Mouse (Mus musculus) limb, embryonic 12.5 days (tissue): Measurements from ENCODE around the gene Map3k13. TPM values are rescaled to one million over a fixed set of nuclear protein-coding genes. Genes with fewer than 3 reads are reported as not detected.

Experiments
- ATAC-seq: fragments of 200-750 bp; cut with Nextera tagmentation; 2 replicates; pipeline ENCODE4 v1.8.0; 2017; ENCODE audit warnings: low read depth, moderate TSS enrichment; ENCODE audit not compliant: insufficient number of reproducible peaks, insufficient read depth, low FRiP score, low TSS enrichment
- H3K27ac ChIP-seq: fragments of 300-500 bp; sonication (generic); 2 replicates; pipeline ENCODE4 v1.5.1; 2016; ENCODE audit warnings: mild to moderate bottlenecking, moderate library complexity
- H3K27me3 ChIP-seq: fragments of 300-500 bp; sonication (generic); 2 replicates; pipeline ENCODE4 v1.6.1; 2016; ENCODE audit warnings: mild to moderate bottlenecking, moderate library complexity
- H3K36me3 ChIP-seq: fragments of 300-500 bp; sonication (generic); 2 replicates; pipeline ENCODE4 v1.6.1; 2016; ENCODE audit warnings: mild to moderate bottlenecking, moderate library complexity
- H3K4me1 ChIP-seq: fragments of 300-500 bp; sonication (generic); replicated peaks from 2 replicates; pipeline ENCODE4 v1.6.1; 2016
- H3K4me2 ChIP-seq: fragments of 300-500 bp; sonication (generic); 2 replicates; pipeline ENCODE4 v1.6.1; 2016; ENCODE audit warnings: mild to moderate bottlenecking, moderate library complexity
- H3K4me3 ChIP-seq: fragments of 300-500 bp; sonication (generic); replicated peaks from 2 replicates; pipeline ENCODE4 v1.5.1; 2016; ENCODE audit warnings: mild to moderate bottlenecking
- H3K9ac ChIP-seq: fragments of 300-500 bp; sonication (generic); replicated peaks from 2 replicates; pipeline ENCODE4 v1.6.1; 2016; ENCODE audit warnings: mild to moderate bottlenecking, moderate library complexity
- H3K9me3 ChIP-seq: fragments of 300-500 bp; sonication (generic); 2 replicates; pipeline ENCODE4 v1.6.1; 2016; ENCODE audit warnings: mild to moderate bottlenecking, moderate library complexity
- WGBS: fragments of 180-500 bp; shearing (Covaris S2); methylation state at CpG from one replicate; pipeline ENCODE4 v1.1.7; 2016; 5-methylcytosine and 5-hydroxymethylcytosine counted together
- polyA plus RNA-seq: library from polyadenylated mRNA; unstranded; fragments of >200 nt; fragmentation: Nextera tagmentation; extraction: Ambion mirVana; gene quantifications from 2 replicates; pipeline ENCODE4 v1.2.1, GENCODE M21; 2016

Map3k13 gene
- polyA plus RNA-seq, 1 experiment from 2014 or later: 1.1 TPM

DNA sequence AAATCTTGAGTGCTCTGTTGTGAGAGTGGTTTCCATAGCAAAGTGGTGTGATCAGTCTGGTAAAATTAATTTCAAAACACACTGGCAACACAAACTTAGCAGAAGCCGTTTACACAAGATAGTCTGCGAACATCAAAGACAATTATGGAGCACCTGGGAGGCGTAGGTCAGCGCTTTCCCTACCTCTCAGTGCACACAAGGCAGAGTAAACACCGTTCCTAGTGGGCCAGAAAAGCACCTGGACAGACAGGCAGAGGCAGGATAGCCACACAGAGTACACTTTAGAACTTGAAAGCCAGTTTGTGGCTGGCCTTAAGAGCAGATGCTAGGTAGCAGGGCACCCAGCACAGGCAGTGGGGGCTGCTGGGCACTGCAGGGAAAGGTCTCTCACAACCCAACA lies 37.6 kb downstream of the Map3k13 start:
- no peak overlapping the region for H3K4me3 ChIP-seq
- ATAC-seq: no peak
- WGBS: 78% methylated on average over 5 of the region's 5 CpGs
- H3K27me3 ChIP-seq: no peaks in the 10 kb centered on the region
- H3K27ac ChIP-seq: no peak overlapping the region
- no peak overlapping the region for H3K4me2 ChIP-seq
- H3K9ac ChIP-seq: no peak overlapping the region
- H3K9me3 ChIP-seq: no peaks in the 10 kb centered on the region
- H3K4me1 ChIP-seq: peaks cover 16% of the 10 kb centered on the region
- H3K36me3 ChIP-seq: no peaks in the 10 kb centered on the region

DNA sequence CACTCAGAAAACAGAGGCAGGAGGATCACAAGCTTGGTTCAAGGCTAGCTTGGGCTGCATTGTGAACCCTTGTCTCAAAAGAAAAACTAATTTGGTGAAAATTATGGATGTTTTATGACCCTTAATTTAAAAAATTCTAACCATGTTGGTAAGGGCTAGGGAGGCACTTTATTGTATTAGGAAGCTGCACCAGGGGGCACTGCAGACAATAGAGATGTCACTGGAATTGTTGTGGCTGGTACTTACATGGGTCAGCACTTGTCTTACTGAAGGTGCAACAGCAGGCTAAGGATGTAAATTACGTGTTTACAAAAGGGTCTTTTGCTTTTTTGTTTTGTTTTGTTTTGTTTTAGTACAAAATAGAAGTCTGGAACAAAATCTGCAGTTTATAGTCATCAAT lies 39.3 kb downstream of the Map3k13 start:
- ATAC-seq: no peak
- Histone ChIP-seq H3K4me1 (0 out of 2 replicates have a peak, but pooled peaks cover 5% of the 10 kb centered on the region), H3K9ac (no peak overlapping the region), H3K27me3 (no peaks in the 10 kb centered on the region), H3K27ac (no peak overlapping the region), H3K36me3 (no peaks in the 10 kb centered on the region), H3K9me3 (no peaks in the 10 kb centered on the region), H3K4me3 (no peak overlapping the region), H3K4me2 (no peak overlapping the region)
- 68% methylated on average over 1 of the region's 1 CpGs for WGBS

DNA sequence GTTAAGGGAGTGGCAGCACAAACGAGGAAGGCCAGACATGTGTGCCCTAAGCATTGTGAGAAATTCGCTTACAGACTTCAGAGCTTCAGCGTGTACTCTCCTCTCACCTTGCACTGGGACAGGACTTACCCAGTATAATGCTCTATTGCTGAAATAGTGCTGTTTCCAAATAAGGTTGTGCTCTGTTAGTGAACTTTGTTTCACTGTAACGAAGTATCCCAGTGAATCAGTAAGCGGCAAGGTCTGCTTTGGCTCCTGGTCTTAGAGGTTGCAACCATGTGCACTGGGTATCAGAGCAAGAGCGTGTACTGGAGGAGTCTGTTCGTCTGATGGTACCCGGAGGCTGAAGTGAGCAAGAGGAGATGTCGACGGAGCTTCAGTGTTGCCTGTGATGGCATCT lies 39.8 kb downstream of the Map3k13 start:
- ATAC-seq: no peak
- H3K4me1 ChIP-seq: 0 out of 2 replicates have a peak, but pooled peaks cover 5% of the 10 kb centered on the region
- H3K36me3 ChIP-seq: no peaks in the 10 kb centered on the region
- no peak overlapping the region for H3K9ac ChIP-seq
- H3K4me3 ChIP-seq: no peak overlapping the region
- H3K9me3 ChIP-seq: no peaks in the 10 kb centered on the region
- H3K4me2 ChIP-seq: no peak overlapping the region
- 81% methylated on average over 10 of the region's 10 CpGs for WGBS
- no peak overlapping the region for H3K27ac ChIP-seq
- no peaks in the 10 kb centered on the region for H3K27me3 ChIP-seq

DNA sequence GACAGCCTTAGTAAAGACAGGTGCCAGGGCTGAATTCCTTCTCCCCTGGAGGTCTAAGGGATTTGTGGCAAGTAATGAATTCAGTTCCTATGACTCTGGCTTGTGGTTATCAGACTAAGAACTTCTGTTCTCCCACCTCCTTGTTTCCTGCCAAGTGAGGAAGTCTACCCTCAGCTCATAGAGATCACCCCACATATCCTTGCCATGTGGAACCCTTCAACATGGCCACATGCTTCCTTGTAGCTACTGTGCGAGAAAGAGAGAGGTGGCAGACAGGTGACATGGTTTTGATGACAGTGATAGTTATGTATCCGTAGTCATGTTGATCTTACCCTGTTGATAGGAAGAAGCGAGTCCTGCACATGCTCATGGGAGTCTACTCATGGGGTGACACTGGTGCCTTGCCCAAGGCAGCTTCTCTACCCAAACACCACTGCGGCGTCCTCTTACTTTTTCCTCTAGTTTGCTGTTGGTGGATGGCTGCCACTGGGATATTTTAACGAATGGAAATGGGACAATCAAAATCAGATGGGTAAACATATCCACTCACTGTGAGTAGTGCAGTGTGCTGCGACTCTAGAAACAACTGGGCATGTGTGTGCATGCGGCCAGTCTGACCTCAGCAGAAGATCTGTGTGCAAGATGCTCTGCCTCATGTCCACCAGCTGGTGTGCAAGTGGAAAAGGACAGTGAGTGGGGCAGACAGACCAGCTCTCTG lies 40.9 kb downstream of the Map3k13 start:
- Histone ChIP-seq H3K4me2 (no peak overlapping the region), H3K27me3 (no peaks in the 10 kb centered on the region), H3K27ac (no peak overlapping the region), H3K9ac (no peak overlapping the region), H3K9me3 (no peaks in the 10 kb centered on the region), H3K4me1 (0 out of 2 replicates have a peak, but pooled peaks cover 5% of the 10 kb centered on the region), H3K36me3 (no peaks in the 10 kb centered on the region), H3K4me3 (no peak overlapping the region)
- WGBS: 79% methylated on average over 8 of the region's 8 CpGs
- no peak for ATAC-seq

DNA sequence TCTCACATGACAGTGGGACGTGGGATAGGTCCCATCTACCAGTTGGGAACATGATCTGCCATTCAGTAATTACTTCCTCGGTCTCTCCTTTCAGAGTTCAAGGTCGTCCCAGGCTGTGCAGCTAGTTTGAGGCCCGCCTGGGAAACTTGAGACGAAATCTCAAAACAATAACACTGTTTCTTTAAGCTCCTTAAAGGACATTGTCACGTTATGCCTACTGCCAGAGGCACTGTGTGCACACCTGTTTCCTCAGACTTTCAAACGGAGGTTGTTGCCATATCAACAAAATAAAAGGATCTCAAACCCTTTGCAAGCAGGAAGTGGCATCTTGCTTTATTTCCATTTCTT lies 41.4 kb downstream of the Map3k13 start:
- 40% methylated on average over 7 of the region's 7 CpGs for WGBS
- H3K27ac ChIP-seq: no peak overlapping the region
- H3K9ac ChIP-seq: no peak overlapping the region
- H3K4me2 ChIP-seq: no peak overlapping the region
- H3K36me3 ChIP-seq: no peaks in the 10 kb centered on the region
- H3K4me3 ChIP-seq: no peak overlapping the region
- no peaks in the 10 kb centered on the region for H3K9me3 ChIP-seq
- no peak for ATAC-seq
- H3K4me1 ChIP-seq: 0 out of 2 replicates have a peak, but pooled peaks cover 5% of the 10 kb centered on the region
- H3K27me3 ChIP-seq: no peaks in the 10 kb centered on the region

DNA sequence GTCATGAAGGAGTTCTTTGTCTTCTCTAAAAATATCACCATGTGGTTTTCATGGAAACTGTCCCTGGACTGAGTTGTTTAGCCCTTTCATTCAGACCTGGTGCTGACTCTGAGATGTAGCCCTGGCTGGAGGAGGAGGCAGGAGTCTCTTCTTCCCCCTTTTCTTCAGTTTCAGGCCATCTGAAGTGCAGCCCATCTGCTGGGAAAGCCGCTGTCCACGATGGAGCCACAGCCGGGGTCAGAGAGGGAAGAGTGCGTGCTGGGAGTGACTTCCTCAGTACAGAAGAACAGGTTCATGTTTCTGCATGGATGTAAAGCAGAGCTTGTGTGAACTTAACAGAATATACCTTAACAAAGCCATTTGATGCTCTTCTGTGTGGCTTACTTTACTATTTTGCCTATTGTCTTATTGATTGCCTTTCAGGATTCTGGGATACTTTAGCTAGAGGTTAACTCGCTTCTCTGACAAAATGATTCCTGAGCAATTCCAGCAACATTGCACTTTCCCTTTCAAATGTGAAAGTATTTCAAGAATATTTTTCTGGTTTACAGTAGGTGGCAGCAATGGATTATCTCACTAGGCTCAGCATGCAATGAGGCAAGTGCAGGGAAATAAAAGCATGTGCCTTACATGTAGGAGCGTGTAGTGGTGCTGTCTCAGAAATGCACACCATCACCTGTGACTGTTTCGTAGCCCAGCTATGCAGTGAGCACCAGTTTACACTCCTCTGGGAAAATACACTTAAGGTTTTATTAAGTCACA lies 42.3 kb downstream of the Map3k13 start:
- H3K27ac ChIP-seq: no peak overlapping the region
- 59% methylated on average over 7 of the region's 7 CpGs for WGBS
- H3K27me3 ChIP-seq: no peaks in the 10 kb centered on the region
- no peak overlapping the region for H3K9ac ChIP-seq
- no peak overlapping the region for H3K4me3 ChIP-seq
- H3K4me1 ChIP-seq: 0 out of 2 replicates have a peak, but pooled peaks cover 5% of the 10 kb centered on the region
- no peaks in the 10 kb centered on the region for H3K36me3 ChIP-seq
- no peak overlapping the region for H3K4me2 ChIP-seq
- ATAC-seq: no peak
- H3K9me3 ChIP-seq: no peaks in the 10 kb centered on the region

DNA sequence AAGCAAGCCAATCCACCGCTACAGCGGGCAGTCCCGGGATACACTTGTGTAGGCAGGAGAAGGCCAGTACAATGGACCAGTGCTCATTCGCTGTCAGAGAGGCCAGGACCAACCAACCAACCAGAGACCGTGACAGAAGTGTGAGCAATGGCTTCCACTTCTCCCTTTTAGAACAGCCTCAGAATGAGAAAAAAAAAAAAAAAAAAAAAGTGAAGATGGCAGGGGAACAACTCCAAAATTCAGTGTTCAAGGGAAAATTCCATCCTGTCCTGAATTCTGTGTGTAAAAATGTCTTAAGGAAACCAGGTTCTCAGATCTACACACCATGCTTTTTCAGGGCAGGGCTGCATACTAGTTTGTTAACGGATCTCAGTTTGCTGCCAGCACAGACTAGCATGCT lies 43.5 kb downstream of the Map3k13 start:
- Histone ChIP-seq H3K9ac (no peak overlapping the region), H3K9me3 (no peaks in the 10 kb centered on the region), H3K4me2 (no peak overlapping the region), H3K36me3 (no peaks in the 10 kb centered on the region), H3K4me1 (0 out of 2 replicates have a peak, but pooled peaks cover 5% of the 10 kb centered on the region), H3K27ac (no peak overlapping the region), H3K4me3 (no peak overlapping the region), H3K27me3 (no peaks in the 10 kb centered on the region)
- WGBS: 87% methylated on average over 6 of the region's 6 CpGs
- ATAC-seq: no peak

DNA sequence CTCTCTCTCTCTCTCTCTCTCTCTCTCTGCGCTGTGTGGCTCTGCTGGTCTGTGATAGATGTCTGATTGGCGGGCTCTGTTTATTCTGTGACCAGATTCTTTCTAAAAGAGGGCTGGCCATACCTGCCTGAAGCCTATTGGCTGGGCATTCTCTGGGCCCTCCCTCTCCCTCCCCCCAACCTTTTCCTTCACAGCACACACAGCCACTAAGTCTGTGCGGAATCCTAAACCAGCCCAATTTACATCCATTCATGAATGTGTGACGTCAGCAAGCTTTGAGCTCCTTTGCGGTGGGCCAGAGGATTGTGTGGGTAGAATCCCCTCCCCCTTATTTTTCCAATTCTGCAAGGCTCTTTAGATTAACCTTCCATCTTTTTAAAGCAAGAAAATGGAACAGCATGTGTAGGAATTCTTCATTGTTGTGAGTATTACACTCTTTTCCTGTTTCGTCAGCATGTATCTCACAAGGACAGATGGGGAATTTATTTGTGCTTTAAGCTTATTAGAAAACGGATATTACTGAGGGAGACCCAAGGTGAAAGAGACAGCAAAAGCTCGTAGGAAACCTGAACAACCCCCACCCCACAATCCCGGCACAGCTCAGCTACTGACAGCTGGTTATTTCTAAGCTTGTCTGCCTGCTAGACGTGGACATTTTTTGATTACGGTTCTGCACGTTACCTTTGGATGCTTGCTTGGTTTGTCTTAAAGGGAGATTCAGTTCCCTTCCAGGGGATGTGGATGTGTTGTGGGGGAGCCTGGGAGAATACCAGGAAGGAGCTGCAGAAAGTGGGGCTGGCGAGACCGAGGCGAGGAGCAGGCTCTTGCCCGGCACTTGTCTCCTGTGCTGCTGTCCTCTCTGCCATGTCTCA lies 51.9 kb downstream of the Map3k13 start:
- WGBS: 0% methylated on average over 16 of the region's 16 CpGs
- Histone ChIP-seq H3K4me1 (no peaks in the 10 kb centered on the region), H3K27me3 (no peaks in the 10 kb centered on the region), H3K4me2 (peak overlapping the region; percentile 60), H3K4me3 (peak overlapping the region; percentile 50), H3K9me3 (no peaks in the 10 kb centered on the region), H3K27ac (peak overlapping the region; percentile 69), H3K9ac (peak overlapping the region; percentile 58), H3K36me3 (no peaks in the 10 kb centered on the region)
- ATAC-seq: peak; percentile 100

DNA sequence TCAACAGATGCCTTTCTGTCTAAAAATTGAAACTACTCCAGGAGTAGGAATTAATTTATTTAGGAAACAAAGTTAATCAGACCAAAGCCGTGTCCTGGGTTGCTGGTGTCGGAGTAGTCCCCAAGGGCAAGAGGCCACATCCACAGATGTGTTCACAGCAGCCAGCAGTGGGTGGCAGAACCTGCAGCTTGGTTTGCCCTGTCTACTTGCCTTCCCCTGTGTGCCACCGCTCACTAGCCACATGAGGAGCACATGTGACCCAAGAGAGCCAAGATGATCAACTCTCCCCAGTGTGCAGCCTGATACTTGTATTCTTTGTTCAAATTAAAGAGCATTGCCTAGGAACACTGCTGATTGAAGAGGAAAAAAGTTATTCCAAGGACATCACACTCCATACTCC lies 54.3 kb downstream of the Map3k13 start:
- Histone ChIP-seq H3K4me3 (no peak overlapping the region), H3K27me3 (no peaks in the 10 kb centered on the region), H3K9ac (no peak overlapping the region), H3K9me3 (no peaks in the 10 kb centered on the region), H3K4me1 (peaks cover 10% of the 10 kb centered on the region; the same call in 1 of the 2 replicates), H3K27ac (no peak overlapping the region), H3K36me3 (no peaks in the 10 kb centered on the region), H3K4me2 (no peak overlapping the region)
- no peak for ATAC-seq
- 76% methylated on average over 3 of the region's 3 CpGs for WGBS

DNA sequence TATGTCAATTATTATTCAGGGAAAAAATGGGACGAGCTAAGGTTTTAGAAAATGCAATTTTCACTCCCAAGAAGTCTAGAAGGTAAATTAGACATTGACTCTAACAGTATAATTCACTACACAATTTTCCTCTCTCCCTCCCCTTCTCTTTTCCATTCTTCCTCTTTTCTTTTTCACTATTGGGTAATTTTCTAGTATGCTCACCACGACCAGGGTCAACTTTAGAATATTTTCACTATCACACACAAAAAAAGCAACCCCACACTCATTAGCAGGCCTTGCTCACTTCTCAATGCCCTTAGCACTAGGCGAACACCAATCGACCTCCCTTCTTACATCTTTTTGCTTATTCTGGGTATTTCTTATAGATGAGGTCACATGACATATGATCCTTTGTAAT lies 54.7 kb downstream of the Map3k13 start:
- ATAC-seq: no peak
- no peak overlapping the region for H3K9ac ChIP-seq
- no peaks in the 10 kb centered on the region for H3K9me3 ChIP-seq
- WGBS: 84% methylated on average over 4 of the region's 4 CpGs
- H3K4me2 ChIP-seq: no peak overlapping the region
- no peak overlapping the region for H3K4me3 ChIP-seq
- H3K27ac ChIP-seq: no peak overlapping the region
- peaks cover 13% of the 10 kb centered on the region; the same call in 1 of the 2 replicates for H3K4me1 ChIP-seq
- no peaks in the 10 kb centered on the region for H3K27me3 ChIP-seq
- no peaks in the 10 kb centered on the region for H3K36me3 ChIP-seq

DNA sequence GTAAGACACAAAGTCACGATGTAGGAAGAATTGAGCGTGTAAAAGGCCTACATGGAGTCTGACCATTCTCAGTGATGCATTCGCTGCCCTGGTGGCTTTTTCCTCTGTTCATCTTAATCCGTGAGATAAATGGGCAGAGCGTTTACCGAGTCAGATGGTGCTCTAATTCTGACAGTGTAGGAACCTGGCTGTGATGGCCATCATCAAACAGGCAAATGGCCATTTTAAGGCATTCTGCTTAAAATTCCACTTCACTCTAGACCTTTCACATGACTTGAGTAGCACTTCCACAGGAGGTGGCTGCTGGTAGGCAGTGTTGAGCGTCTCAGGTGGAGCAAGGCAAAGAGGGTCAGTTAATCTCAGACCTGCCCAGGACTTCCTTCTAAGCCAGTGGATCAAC lies 58.2 kb downstream of the Map3k13 start:
- 89% methylated on average over 7 of the region's 7 CpGs for WGBS
- H3K27me3 ChIP-seq: no peaks in the 10 kb centered on the region
- H3K36me3 ChIP-seq: no peaks in the 10 kb centered on the region
- no peak overlapping the region for H3K4me3 ChIP-seq
- no peak overlapping the region for H3K9ac ChIP-seq
- H3K27ac ChIP-seq: no peak overlapping the region
- H3K9me3 ChIP-seq: no peaks in the 10 kb centered on the region
- peaks cover 23% of the 10 kb centered on the region for H3K4me1 ChIP-seq
- no peak overlapping the region for H3K4me2 ChIP-seq
- ATAC-seq: no peak
